Mouse (Mus musculus) spleen, postnatal 14 days (tissue): ENCODE measurements around the gene Crk.
"Not testable (repeated sequence)": the region's sequence is repeated elsewhere in the genome, so short reads cannot be mapped to it uniquely, and the experiment has no call there.

Experiments
- DNase-seq, 2 experiments: peaks; one replicate each; pipeline ENCODE4 v3.0.0; 2021 to 2022; ENCODE audit warnings: low spot score in 2 of 2

The Crk gene

DNA sequence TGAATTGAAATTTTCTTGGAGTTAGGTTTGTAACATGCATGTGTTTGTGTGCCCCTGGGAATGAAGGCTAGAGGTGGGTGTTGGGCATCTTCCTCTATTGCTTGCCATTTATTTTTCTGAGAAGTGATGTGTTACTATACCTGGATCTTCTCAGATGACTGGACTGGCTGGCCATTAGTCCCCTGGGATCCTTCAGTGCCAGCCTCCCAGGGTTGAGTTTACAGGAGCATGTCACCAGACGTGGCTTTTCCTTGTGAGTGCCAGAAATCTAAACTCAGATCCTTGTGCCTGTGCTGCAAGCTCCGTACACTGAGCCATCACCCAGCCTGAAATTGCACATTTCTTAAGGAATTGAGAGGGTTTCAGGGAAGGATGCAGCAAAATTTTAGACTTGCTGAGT, 5.9 kb downstream of the Crk start:
- DNase-seq = no peak

DNA sequence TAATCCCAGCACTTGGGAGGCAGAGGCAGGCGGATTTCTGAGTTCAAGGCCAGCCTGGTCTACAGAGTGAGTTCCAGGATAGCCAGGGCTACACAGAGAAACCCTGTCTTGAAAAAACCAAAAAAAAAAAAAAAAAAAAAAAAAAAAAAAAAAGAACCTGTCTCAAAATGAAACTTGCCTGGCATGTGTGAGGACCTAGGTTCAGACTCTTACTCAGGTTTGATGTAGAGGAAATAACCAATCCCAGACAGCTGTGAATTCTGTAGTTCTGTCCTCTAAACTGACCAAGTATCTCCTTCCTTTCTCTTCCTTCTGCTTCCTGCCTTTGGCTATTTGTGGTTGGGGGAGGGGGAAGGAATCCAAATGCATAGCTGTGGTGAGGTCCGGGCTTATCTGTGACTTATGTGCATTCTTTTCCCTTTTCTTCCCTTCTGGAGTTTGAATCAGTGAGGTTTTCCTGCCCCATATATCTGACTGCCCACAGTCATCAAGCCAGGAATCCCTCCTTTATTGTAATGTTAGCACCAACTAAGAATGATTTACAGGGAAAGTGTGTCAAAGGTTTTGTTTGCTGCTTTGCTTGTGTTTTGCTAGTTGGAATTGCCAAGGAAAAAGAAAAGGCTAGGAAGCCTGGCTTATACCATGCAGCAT, 8.4 kb downstream of the Crk start:
- DNase-seq = no peak

DNA sequence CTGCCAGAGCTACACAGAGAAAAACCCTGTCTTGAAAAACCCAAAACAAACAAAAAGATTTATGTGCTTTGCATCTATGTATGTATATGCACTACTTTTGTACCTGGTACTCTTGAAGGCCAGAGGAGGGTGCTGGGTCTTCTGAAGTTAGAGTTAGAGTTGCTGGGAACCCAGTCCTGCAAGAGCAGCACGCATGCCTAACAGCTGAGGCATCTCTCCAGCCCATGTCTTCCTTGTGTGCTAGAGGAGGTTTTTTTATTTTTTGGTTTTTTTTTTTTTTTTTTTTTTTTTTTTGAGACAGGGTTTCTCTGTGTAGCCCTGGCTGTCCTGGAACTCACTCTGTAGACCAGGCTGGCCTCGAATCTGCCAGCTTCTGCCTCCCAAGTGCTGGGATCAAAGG, 9.1 kb downstream of the Crk start:
- no peak for DNase-seq

DNA sequence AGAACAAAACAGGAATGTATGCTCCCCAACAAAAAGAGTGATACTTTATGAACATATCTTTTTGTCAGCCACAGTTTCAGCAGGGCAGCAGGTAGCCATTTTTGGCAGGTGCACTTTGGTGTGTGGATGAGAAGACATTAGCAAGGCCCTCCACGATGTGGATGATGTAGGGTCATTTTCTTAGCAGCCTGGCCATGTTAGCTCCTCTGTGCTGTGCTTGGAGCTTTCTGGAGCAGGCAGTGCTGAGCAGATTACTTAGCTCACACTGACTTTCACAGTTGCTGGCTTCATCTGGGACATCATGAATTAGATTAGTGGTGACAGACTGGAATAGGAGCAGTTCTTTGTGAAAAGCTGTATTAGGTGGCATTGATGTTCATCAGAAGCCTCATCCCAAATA, 10.9 kb downstream of the Crk start:
- DNase-seq = no peak

DNA sequence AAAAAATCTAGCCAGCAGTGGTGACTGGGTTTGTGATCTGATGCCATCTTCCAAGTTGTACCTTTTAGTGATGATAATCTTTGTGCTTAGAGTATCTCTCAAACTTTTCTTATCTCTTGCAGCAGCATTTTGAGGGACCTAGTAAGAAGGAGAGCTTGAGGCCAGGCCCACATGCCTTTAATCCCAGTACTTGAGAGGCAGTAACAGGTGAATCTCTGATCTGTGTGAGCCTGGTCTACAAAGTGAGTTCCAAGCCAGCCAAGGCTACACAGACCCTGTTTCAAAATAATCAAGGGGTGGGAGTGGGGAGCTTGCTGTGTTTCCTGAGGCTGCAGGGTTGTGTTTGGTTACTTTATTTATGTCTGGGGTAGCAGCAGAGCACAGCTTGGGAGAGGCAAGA, 12.0 kb downstream of the Crk start:
- DNase-seq = no peak

DNA sequence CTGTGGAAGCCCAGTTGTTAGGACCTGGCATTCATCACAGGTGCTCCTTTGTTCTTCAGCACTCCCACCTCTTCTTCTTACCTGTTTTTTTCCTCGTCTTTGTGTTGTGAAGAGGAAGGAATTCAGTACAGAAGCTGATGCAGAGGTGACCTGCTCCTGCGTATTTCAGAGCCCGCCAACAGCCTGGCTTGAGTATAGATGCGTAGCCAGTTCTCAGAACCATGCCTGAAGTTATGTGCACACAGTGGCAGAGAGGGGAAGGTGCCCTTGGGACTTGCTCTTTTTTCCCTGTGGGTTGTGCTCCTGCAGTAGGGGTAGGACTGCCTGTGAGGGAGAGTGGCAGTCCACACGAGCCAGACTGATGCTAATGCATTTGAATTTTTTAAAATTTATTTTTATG, 14.5 kb downstream of the Crk start:
- no peak for DNase-seq

DNA sequence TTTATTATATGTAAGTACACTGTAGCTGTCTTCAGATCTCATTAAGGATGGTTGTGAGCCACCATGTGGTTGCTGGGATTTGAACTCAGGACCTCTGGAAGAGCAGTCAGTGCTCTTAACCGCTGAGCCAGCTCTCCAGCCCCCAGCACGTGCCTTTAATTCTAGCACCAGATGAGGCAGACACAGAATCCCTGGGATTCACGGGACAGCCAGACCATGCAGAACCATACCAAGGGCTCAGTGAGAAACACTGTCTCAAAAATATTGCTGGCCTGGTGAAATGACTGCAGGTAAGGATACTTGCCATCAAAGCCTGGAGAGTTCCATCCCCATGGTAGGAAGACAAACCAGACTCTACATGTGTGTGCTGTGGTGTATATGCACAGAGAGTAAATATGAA, 18.4 kb downstream of the Crk start:
- DNase-seq = not testable (repeated sequence)

DNA sequence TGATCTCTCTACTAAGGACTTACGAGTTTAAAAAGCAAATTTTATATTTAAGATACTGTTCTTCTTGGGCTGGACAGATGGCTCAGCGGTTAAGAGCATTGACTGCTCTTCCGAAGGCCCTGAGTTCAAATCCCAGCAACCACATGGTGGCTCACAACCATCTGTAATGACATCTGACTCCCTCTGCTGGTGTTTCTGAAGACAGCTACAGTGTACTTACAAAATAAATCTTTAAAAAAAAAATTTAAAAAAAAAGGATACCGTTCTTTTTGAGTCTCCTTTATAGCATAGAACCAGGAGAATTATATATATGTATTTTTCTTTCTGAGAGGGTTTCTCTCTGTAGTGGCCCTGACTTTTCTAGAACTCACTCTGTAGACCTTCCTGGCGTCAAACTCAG, 21.5 kb downstream of the Crk start:
- DNase-seq = no peak

DNA sequence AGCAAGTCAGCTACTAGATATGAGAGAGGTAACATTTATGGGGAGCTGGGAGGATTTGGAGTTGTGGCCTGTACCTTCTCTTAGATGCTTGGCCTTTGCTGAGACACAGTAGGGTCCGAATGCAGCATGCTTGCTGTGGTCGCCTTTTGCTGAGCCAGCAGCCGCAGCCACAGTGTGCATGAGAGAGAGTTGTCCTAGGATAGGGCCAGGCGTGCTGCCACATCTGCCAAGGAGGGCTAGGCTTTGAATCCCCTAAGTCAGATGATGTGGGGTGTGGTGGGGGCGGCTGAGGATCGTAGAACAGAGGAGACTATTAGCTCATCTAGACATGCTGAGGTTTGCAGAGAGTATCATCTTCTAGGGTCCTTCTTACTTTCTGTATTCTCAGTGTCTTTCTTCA, 23.7 kb downstream of the Crk start:
- DNase-seq = no peak

DNA sequence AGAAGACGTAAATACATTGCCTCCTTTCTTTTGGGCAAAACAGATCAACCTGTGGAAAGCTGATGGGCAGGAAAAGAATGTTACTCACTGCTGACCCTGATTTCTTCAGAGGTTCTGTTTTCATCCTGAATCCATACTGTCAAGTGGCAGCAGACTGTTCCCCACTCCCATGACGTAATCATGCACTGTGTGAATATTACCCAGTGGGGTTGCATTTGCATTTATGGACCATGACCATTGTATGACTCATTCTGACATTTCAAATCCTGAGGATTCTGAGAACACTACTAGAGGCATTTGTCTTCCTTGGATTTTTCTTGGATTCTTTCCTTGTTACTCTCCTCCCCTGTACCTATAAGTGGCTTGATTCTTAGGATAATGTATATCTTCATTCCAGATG, 24.7 kb downstream of the Crk start:
- DNase-seq = no peak

DNA sequence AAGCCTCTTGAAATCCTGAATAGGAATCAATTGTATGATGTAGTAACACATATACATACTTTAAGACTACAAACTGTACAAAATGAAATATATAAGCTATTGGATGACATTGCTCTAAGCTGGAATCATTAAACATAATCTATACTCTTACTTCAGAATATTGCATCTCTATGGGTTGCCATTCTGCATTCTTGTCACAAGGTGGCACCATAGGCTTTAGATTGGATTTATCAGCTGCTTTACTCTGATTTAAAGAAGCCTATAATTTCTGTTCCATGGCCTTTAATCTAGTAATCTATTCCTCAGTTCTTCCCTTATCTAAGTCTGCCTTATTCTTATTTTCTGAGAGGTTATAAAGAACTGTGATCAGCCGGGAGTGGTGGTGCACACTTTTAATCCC, 34.9 kb downstream of the Crk start:
- DNase-seq = no peak

DNA sequence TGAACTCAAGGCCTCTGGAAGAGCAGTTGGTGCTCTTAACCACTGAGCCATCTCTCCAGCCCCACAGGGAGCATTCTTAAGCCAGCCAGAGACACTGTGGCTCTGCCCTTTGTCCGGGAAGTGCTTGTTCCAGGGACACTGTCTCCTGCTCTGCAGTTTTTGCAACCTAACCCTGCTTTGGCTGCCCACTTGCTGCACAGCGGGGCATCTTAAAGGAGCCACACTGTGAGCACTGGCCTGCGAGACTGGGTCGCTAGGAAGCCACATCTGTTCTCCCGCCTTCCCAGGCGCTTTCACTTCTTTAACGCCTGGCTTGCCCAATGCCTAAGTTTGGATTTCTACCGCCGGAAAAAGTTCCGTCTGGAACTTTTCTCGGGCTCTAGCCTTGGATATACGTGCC, 36.5 kb downstream of the Crk start:
- DNase-seq = no peak

DNA sequence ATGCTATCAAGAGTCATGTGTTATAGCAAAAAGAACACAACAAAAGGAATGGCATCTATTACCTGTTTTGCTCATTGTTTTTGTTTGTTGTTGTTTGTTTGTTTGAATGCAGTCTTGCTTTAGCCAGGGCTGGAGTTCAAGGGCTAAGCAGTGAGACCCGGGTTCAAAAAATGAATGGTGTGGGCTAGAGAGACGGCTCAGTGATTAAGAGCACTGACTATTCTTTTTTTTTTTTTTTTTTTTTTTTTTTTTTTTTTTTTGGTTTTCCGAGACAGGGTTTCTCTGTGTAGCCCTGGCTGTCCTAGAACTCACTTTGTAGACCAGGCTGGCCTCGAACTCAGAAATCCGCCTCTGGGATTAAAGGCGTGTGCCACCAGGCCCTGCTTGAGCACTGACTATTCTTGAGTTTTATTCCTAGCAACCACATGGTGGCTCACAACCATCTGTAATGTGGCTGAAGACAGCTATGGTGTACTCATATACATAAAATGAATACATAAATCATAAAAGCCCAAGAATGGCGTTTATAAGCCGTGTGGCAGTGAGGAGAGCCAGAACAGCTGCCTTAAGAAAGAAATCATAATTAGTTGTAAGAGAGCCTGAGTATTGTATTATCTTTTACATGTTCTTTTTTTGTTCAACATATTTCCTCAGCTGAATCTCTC, 37.7 kb downstream of the Crk start:
- DNase-seq = no peak

DNA sequence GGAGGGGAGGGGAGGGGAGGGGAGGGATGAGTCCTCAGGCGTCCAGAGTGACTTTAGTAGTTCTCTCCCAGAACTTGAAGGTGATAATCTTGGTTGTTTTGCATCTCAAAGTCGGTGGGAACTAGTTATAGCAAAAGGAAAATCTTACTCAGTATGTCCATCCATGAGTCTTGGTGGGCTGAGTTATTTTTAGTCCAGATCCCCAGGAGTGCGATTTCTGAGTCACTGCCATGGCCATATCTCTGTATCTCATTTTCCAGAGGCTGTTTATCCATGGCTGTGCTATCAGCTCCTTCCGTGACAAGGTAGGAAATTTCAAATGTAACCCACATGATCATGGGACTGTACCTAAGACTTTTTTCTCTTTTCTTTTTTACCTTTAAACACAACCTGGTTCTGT, 43.3 kb downstream of the Crk start:
- DNase-seq = no peak

DNA sequence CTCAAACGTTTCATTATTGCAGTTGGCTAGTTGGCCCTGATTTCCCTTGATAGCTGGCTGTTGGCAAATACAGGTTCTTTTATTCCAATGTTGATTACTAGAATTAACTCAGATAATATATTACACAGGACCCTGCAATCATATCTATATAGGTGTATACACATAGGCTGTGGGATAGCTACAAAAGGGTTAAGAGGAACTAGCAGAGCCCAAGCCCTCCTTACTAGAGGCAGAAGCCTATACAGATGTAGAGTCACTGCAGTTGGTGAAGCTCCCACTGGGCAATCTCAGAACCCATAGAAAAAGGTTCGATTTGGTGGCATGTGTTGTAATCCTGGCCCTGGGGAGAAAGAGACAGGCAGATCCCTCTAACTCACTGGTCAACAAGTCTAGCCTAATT, 48.1 kb downstream of the Crk start:
- no peak for DNase-seq

DNA sequence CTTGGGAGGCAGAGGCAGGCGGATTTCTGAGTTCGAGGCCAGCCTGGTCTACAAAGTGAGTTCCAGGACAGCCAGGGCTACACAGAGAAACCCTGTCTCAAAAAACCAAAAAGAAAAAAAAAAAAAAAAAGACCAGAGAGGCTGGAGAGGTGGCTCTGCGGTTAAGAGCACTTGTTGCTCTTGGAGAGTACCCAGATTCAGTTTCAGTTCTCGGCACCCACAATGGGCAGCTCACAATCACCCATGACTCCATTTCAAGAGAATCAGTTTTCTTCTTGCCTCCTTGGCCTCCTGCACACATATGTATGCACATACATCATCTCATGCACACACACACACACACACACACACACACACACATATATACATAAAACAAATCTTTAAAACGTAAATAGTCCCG, 48.6 kb downstream of the Crk start:
- not testable (repeated sequence) for DNase-seq

DNA sequence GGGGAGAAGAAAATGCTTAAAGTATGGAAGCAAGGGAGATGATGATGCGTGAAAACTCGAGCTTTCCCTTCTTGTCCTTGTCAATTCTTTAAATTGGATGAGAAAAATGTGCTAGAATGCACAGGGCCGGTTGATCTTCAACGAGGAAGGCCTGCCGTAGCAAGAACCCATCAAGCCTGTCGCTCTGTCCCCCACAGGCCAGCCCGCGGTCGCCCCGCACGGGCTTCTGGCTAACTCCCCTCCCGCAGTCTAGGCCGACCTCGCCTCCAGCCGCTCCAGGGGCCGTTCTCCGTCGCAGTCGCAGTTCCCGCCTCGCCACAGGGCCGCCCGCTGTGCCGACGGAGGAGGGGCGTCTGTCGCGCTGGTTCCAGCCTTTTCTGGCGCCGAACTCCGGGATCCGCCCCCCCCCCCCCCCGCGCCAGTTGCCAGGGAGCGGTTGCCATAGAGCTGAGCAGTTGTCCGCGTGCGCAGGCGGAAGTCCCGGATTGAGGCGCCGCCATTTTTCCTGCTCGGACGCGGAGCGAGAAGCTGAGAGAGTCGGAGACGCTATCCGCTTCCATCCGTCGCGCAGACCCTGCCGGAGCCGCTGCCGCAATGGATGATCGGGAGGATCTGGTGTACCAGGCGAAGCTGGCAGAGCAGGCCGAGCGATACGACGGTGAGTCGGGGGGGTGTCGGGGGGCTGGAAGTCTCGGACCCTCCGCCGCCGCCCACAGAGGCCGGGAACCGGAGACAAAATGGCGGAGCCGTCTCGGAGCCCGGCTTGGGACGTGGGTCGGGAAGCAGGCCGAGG, 53.6 kb downstream of the Crk start, which contains the start of gene Ywhae:
Gene Ywhae, plus strand, starts transcription at position 436 of the 793 bp plus-strand sequence.
- DNase-seq = peak; percentile 75 to 84

DNA sequence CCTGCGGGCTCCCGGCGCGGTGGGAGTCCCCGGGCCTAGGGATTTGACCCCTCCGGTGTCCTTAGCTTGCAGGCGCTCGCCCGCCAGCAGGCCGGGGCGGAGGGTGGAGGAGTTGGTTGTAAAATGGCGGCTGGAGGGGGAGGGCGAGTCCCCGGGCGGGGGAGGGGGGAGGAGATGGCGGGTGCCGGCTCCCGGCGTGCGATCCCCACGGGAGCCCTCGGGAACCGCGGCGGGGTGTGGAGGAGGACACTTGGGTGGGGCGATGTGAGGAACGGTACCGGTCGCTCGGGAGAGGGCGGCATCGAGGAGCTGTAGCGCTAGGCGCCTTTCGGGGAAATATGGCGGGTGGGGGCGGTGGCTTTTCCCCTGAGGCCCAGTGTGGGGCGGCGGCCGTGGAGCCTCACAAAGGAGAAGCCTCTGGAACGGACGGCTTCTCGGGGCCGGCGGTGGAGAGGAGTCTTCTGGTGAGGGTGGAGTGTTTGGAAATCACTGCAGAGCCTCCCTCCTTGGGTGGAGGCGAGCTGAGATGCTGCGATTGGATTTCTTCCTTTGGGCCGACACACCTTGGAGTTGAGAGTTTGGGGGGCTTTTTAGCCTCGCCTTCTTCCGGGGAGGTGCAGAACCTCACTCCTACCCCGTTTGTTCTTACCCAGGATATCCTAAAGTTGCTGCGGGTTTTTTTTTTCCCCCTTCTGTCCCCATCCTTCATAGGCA, 54.3 kb downstream of the Crk start:
- peak; percentile 50 to 58 for DNase-seq

DNA sequence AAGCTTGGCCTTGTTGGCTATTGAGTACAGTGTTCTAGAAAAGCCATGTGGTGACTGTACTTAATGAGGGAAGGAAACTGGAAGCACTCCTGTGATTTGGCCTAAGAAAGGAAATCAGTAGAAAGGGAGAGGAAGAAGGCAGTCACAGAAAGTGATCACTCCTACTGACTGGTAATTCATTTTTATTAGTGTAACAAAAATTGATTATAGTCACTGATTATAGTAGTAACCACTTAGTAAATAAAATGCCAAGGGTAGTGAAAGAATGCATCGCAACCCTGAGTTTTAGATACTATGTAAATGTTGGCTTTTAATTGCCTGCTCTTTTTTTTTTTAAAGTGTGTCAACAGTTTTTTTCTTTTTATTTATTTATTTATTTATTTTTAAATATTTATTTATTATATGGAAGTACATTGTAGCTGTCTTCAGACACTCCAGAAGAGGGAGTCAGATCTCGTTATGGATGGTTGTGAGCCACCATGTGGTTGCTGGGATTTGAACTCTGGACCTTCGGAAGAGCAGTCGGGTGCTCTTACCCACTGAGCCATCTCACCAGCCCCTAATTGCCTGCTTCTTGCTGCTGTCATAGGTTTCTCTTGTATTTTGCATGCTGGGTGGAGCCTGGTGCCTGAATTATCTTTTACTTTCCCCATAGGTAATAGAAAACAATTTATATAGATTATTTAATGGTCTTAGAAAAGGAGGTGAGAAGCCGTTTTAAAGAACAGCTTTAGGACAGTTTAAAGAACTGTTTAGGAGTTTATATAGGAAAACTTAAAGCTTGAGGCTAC, 56.6 kb downstream of the Crk start:
- no peak for DNase-seq

DNA sequence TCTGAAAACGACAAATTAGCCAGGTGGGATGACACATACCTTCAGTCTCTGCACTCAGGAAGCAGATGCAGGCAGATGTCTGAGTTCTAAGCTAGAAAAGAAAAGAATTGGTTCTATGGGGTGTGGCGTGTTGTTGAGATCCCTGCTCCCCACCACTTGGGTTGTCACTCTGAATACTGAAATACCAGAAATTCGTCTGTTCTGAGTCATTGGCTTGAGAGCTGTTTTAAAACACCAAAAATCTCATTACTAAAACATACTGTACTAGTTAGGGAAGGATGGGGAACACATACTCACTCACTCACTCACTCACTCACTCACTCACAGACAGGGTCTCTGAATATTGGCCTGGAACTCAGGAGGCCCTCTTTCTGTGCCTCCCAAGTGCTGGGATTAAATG, 57.9 kb downstream of the Crk start:
- DNase-seq = no peak

DNA sequence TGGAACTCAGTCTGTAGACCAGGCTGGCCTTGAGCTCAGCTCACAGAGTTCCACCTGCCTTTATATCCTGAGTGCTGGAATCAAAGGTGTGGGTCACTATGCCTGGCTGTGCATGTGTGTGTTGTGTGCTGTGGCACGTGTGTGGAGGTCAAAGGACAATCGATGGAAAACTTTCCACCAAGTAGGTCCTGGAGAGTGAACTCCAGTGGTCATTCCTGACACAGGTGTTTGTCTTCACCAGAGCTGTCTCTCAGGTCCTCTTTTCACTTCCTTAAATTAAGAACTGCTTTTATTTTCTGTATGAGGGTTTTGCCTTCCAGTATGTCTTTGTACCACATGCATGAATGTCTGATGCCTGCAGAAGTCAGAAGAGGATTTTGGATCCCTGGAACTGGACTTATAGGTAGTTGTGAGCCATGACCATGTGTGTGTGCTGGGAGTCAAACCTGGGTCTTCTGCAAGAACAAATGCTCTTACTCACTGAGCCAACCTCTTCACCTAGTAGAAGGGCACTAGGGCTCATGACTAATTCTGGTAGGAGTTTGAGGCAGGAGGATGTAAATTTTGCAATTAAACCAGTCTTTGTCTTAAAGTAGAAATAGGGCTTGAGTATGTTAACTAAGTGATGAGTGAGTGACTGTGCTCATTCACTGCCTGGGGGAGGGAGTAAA, 58.9 kb downstream of the Crk start:
- DNase-seq = no peak
